9 mouse cellular contexts compared by ENCODE assay signal in the genomic region with DNA sequence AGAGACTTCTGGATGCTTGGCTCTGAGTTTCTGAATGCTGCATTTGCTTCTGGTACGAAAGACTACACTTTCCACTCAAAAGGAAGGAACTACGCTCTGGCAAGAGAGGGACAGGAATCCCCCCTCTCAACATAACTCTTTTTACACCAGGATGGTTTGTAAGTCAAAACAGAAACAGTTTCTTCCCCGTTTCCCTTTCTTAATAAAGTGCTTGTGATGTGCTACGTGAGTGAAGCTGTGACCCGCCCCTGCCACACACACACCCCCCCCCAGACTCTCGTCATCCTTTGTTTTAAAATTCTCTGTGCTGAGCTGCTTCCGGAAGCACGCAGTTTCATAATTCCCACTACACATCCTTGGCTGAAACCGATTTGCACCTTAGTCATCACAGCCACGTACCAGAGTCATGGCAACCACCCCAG. TPM values are rescaled to one million over a fixed set of nuclear protein-coding genes. Genes with fewer than 3 reads are reported as not detected.
DNase-seq lines count a peak whose midpoint lies in the region; ATAC-seq and TF ChIP-seq lines count a peak whose summit lies in the region.
"Had no signal": no experiment of that assay in that cellular context is flagged by ENCODE, and none has a peak within 500 bp of the region (broad histone marks: within the 10 kb centered on the region; RNA-seq: fewer than 3 reads in every experiment).

No protein-coding gene starts in this region.

- WGBS in forebrain, embryonic 12.5 days: 68% methylated on average over 10 of the region's 10 CpGs
- 65% methylated on average over 10 of the region's 10 CpGs for WGBS in forebrain, embryonic 14.5 days
- 61% methylated on average over 10 of the region's 10 CpGs for WGBS in heart, postnatal 0 days

- H3K79me2 ChIP-seq in myocyte (ENCODE audit: control insufficient read depth, insufficient read depth): no peaks in the 10 kb centered on the region

- H3ac ChIP-seq in myocyte (ENCODE audit: control insufficient read depth, insufficient read length): no peak overlapping the region

- H3K27me3 ChIP-seq in forebrain, embryonic 12.5 days: no peaks in the 10 kb centered on the region
- H3K27me3 ChIP-seq in forebrain, embryonic 14.5 days (replicated peaks; ENCODE audit: control insufficient read depth, insufficient read depth, low read length): no peaks in the 10 kb centered on the region
- H3K27me3 ChIP-seq in heart, postnatal 0 days (ENCODE audit: control insufficient read depth, insufficient read depth, low read length): no peaks in the 10 kb centered on the region
- no peaks in the 10 kb centered on the region for H3K27me3 ChIP-seq in myocyte (ENCODE audit: control insufficient read depth, insufficient read depth, insufficient read length)

- TF ChIP-seq CTCF in layer of hippocampus, adult 2 months (conservative IDR thresholded peaks at IDR 0.05): no peak
- no peak for TF ChIP-seq CTCF in heart, postnatal 0 days (IDR thresholded peaks at IDR 0.05; ENCODE audit: low read depth)

- H3K4me2 ChIP-seq in forebrain, embryonic 12.5 days: no peak overlapping the region
- no peak overlapping the region for H3K4me2 ChIP-seq in forebrain, embryonic 14.5 days (ENCODE audit: low read length)
- H3K4me2 ChIP-seq in heart, postnatal 0 days (ENCODE audit: low read depth, low read length): peak overlapping the region; percentile 34
- peak overlapping the region; percentile 19 for H3K4me2 ChIP-seq in myocyte (ENCODE audit: low read depth)

- ATAC-seq in forebrain, embryonic 12.5 days (ENCODE audit: low FRiP score): no peak
- no peak for ATAC-seq in forebrain, embryonic 14.5 days
- ATAC-seq in heart, postnatal 0 days (ENCODE audit: insufficient read depth, low read depth): peak; percentile 58; the same call in 1 of the 2 replicates

- H3K36me3 ChIP-seq in forebrain, embryonic 12.5 days (replicated peaks): no peaks in the 10 kb centered on the region
- H3K36me3 ChIP-seq in forebrain, embryonic 14.5 days (ENCODE audit: control insufficient read depth, insufficient read depth, low read length): no peaks in the 10 kb centered on the region
- H3K36me3 ChIP-seq in heart, postnatal 0 days (replicated peaks; ENCODE audit: control insufficient read depth, insufficient read depth, low read length): no peaks in the 10 kb centered on the region
- no peaks in the 10 kb centered on the region for H3K36me3 ChIP-seq in myocyte (ENCODE audit: control insufficient read depth, insufficient read depth)
- H3K36me3 ChIP-seq: forebrain, embryonic 10.5 days had no signal

- no peak for DNase-seq in forebrain, embryonic 14.5 days (ENCODE audit: low spot score)
- no peak for DNase-seq in layer of hippocampus, adult 2 months (ENCODE audit: low spot score in 2 of 2)
- DNase-seq in layer of hippocampus, postnatal 36 days: no peak
- no peak for DNase-seq in heart, postnatal 0 days (ENCODE audit: low spot score)
- DNase-seq in thymus, postnatal 36 days: no peak
- DNase-seq in thymus, postnatal 14 days: no peak

- no peak overlapping the region for H3K9ac ChIP-seq in forebrain, embryonic 12.5 days
- no peak overlapping the region; the same call in 1 of the 2 replicates for H3K9ac ChIP-seq in forebrain, embryonic 14.5 days (ENCODE audit: low read length)
- no peak overlapping the region for H3K9ac ChIP-seq in heart, postnatal 0 days (replicated peaks; ENCODE audit: low read depth, low read length)

- H3K4me3 ChIP-seq in forebrain, embryonic 12.5 days (replicated peaks): no peak overlapping the region
- H3K4me3 ChIP-seq in forebrain, embryonic 14.5 days (ENCODE audit: low read depth, low read length): no peak overlapping the region
- H3K4me3 ChIP-seq in layer of hippocampus, adult 2 months: peak overlapping the region; percentile 14
- no peak overlapping the region for H3K4me3 ChIP-seq in heart, postnatal 0 days (ENCODE audit: low read depth, low read length)
- no peak overlapping the region for H3K4me3 ChIP-seq in myocyte
- H3K4me3 ChIP-seq: forebrain, embryonic 10.5 days had no signal

- 0 out of 2 replicates have a peak overlapping the region, but pooled peaks have one; percentile 38 for H3K27ac ChIP-seq in forebrain, embryonic 12.5 days
- H3K27ac ChIP-seq in forebrain, embryonic 14.5 days (ENCODE audit: low read depth, low read length): no peak overlapping the region
- H3K27ac ChIP-seq in layer of hippocampus, adult 2 months: no peak overlapping the region
- H3K27ac ChIP-seq in heart, postnatal 0 days (ENCODE audit: low read depth): peak overlapping the region; percentile 21
- H3K27ac ChIP-seq: forebrain, embryonic 10.5 days had no signal

- no peak for TF ChIP-seq EP300 in heart, postnatal 0 days (IDR thresholded peaks at IDR 0.05; ENCODE audit: low read depth)

- no peaks in the 10 kb centered on the region for H3K4me1 ChIP-seq in forebrain, embryonic 12.5 days
- no peaks in the 10 kb centered on the region for H3K4me1 ChIP-seq in forebrain, embryonic 14.5 days (ENCODE audit: control insufficient read depth, insufficient read depth, low read length)
- H3K4me1 ChIP-seq in heart, postnatal 0 days (ENCODE audit: control insufficient read depth, insufficient read depth): no peaks in the 10 kb centered on the region
- H3K4me1 ChIP-seq: forebrain, embryonic 10.5 days had no signal

- H3K9me3 ChIP-seq in forebrain, embryonic 12.5 days: no peaks in the 10 kb centered on the region
- H3K9me3 ChIP-seq in forebrain, embryonic 14.5 days (replicated peaks; ENCODE audit: control insufficient read depth, low read length): no peaks in the 10 kb centered on the region
- no peaks in the 10 kb centered on the region for H3K9me3 ChIP-seq in heart, postnatal 0 days (replicated peaks; ENCODE audit: control insufficient read depth, low read length)
- H3K9me3 ChIP-seq: forebrain, embryonic 10.5 days had no signal

- no peak for TF ChIP-seq POLR2A in myocyte (IDR thresholded peaks at IDR 0.05; ENCODE audit: insufficient read length, low read depth)

TF ChIP-seq in myocyte, 11 proteins besides CTCF, POLR2A, EP300 and RAD21:
- no peak for TF ChIP-seq MYOD1 (IDR thresholded peaks at IDR 0.05; ENCODE audit: control insufficient read depth in 1 of 3, insufficient read length in 2 of 3, low read depth in 2 of 3)
- no peak for TF ChIP-seq MAX (IDR thresholded peaks at IDR 0.05; ENCODE audit: low read depth)
- TF ChIP-seq POLR2AphosphoS2 (IDR thresholded peaks at IDR 0.05; ENCODE audit: insufficient read length, low read depth): no peak
- no peak for TF ChIP-seq TCF3 (IDR thresholded peaks at IDR 0.05; ENCODE audit: insufficient read length, low read depth)
- no peak for TF ChIP-seq USF1 (IDR thresholded peaks at IDR 0.05; ENCODE audit: low read depth)
- TF ChIP-seq REST (IDR thresholded peaks at IDR 0.05; ENCODE audit: insufficient read depth, insufficient read length): no peak
- TF ChIP-seq MYOG (IDR thresholded peaks at IDR 0.05; ENCODE audit: control insufficient read depth in 1 of 3, insufficient read depth in 1 of 3, insufficient read length in 2 of 3, low read depth in 2 of 3): no peak
TF ChIP-seq in myocyte: peak in this region for 0.

RNA-seq across cellular contexts. Expression of gene Gpr135, which starts 56.6 kb away (rescaled TPM):
- polyA plus RNA-seq in forebrain, embryonic 12.5 days (2016; fragmentation: Nextera tagmentation; extraction: Ambion mirVana): 1.1 and 1.4 TPM in 2 replicates
- polyA plus RNA-seq in forebrain, embryonic 14.5 days (2014; fragmentation: Nextera tagmentation; extraction: Ambion mirVana): 3.0 and 4.1 TPM in 2 replicates
- 10 to 100 TPM; 13.5 TPM for total RNA-seq in layer of hippocampus, adult 2 months (2021)
- total RNA-seq in layer of hippocampus, postnatal 36 days (2021): 10 to 100 TPM; 10.9 to 12.1 TPM
- 0.39 TPM in 1 of 2 replicates, not detected in the other for total RNA-seq in heart, postnatal 0 days (2014; rRNA removed; ENCODE audit: low replicate concordance)
- 0.27 and 0.37 TPM in 2 replicates for polyA plus RNA-seq in heart, postnatal 0 days (2015; fragmentation: Nextera tagmentation; extraction: Ambion mirVana)
- polyA plus RNA-seq in myocyte (2012; fragmentation: generic; extraction: Trizol): 0.04 TPM

Comparison
In these comparisons a context has a peak if more than half of its experiments do, and no peak if none do; other contexts are left out.
1. H3K27ac ChIP-seq: peak in forebrain, embryonic 12.5 days (single experiment) and heart, postnatal 0 days (single experiment); none in forebrain, embryonic 14.5 days (single experiment) and layer of hippocampus, adult 2 months (single experiment).
2. H3K4me2 ChIP-seq: peak in heart, postnatal 0 days (single experiment) and myocyte (single experiment); none in forebrain, embryonic 12.5 days (single experiment) and forebrain, embryonic 14.5 days (single experiment).